Mouse (Mus musculus): ENCODE data around the gene Tdgf1.

Gene Tdgf1

GRCm38 (mm10) chr9:110914631-110915236 lies 31.2 kb downstream of the Tdgf1 start:
- DNase-seq (ENCODE audit: low spot score in 2 of 2), result no peak

GRCm38 (mm10) chr9:110909371-110909967 lies 36.5 kb downstream of the Tdgf1 start:
- no peak for DNase-seq (ENCODE audit: low spot score in 2 of 2)

GRCm38 (mm10) chr9:110908631-110909016 lies 37.3 kb downstream of the Tdgf1 start:
- DNase-seq (ENCODE audit: low spot score in 2 of 2), result no peak

GRCm38 (mm10) chr9:110907838-110908630 lies 37.9 kb downstream of the Tdgf1 start:
- no peak for DNase-seq (ENCODE audit: low spot score in 2 of 2)

GRCm38 (mm10) chr9:110907201-110907837 lies 38.6 kb downstream of the Tdgf1 start:
- DNase-seq (ENCODE audit: low spot score in 2 of 2), result no peak

- DNase-seq (ENCODE audit: low spot score in 2 of 2), result no peak
These were observed 43.7 kb downstream of the Tdgf1 start for GRCm38 (mm10) chr9:110902271-110902670.

GRCm38 (mm10) chr9:110901204-110901603 lies 44.8 kb downstream of the Tdgf1 start:
- DNase-seq (ENCODE audit: low spot score in 2 of 2), result no peak

GRCm38 (mm10) chr9:110899451-110900008 lies 46.4 kb downstream of the Tdgf1 start:
- no peak for DNase-seq (ENCODE audit: low spot score in 2 of 2)

- no peak for DNase-seq (ENCODE audit: low spot score in 2 of 2)
These were observed 49.4 kb downstream of the Tdgf1 start for GRCm38 (mm10) chr9:110896595-110896994.

GRCm38 (mm10) chr9:110895994-110896393 lies 50.0 kb downstream of the Tdgf1 start:
- no peak for DNase-seq (ENCODE audit: low spot score in 2 of 2)

GRCm38 (mm10) chr9:110895507-110895906 lies 50.5 kb downstream of the Tdgf1 start:
- DNase-seq (ENCODE audit: low spot score in 2 of 2), result no peak

GRCm38 (mm10) chr9:110893429-110893828 lies 52.5 kb downstream of the Tdgf1 start:
- no peak for DNase-seq (ENCODE audit: low spot score in 2 of 2)

- no peak for DNase-seq (ENCODE audit: low spot score in 2 of 2)
These were observed 53.4 kb downstream of the Tdgf1 start for GRCm38 (mm10) chr9:110892552-110892951.

GRCm38 (mm10) chr9:110891077-110891828 lies 54.7 kb downstream of the Tdgf1 start:
- no peak for DNase-seq (ENCODE audit: low spot score in 2 of 2)

- no peak for DNase-seq (ENCODE audit: low spot score in 2 of 2)
These were observed 55.8 kb downstream of the Tdgf1 start for GRCm38 (mm10) chr9:110890026-110890783.

All from frontal cortex, postnatal 25 days (tissue).